ENCODE assay signal across 8 mouse cellular contexts in genomic region chr10:20724451-20724850, GRCm38 (mm10). TPM values are rescaled to one million over a fixed set of nuclear protein-coding genes. Genes with fewer than 3 reads are reported as not detected.
DNase-seq lines count a peak whose midpoint lies in the region; ATAC-seq and TF ChIP-seq lines count a peak whose summit lies in the region.

No protein-coding gene starts in this region.

- DNase-seq in heart, adult 2 months: no peak
- no peak for DNase-seq in heart, adult 8-10 months (ENCODE audit: low spot score)
- DNase-seq in hindbrain, embryonic 14.5 days (ENCODE audit: low spot score): peak; percentile 35
- peak; percentile 92 for DNase-seq in midbrain, embryonic 11.5 days (ENCODE audit: low spot score, missing footprints)
- no peak for DNase-seq in adrenal gland, adult 2 months
- no peak for DNase-seq in cerebellum, adult 8-10 months
- no peak for DNase-seq in adrenal gland, postnatal 25 days

- no peak for TF ChIP-seq CTCF in heart, adult 2 months (IDR thresholded peaks at IDR 0.05)

- peaks cover 1% of the 10 kb centered on the region; the same call in 1 of the 2 replicates for H3K36me3 ChIP-seq in heart, adult 2 months (ENCODE audit: control insufficient read depth, insufficient read depth, low read length)
- H3K36me3 ChIP-seq in hindbrain, embryonic 14.5 days (replicated peaks; ENCODE audit: control insufficient read depth, insufficient read depth): no peaks in the 10 kb centered on the region
- H3K36me3 ChIP-seq in midbrain, embryonic 11.5 days (ENCODE audit: control insufficient read depth, insufficient read depth, low read length): no peaks in the 10 kb centered on the region

- H3K27me3 ChIP-seq in heart, adult 2 months (ENCODE audit: control insufficient read depth, insufficient read depth, low read length): no peaks in the 10 kb centered on the region
- no peaks in the 10 kb centered on the region for H3K27me3 ChIP-seq in hindbrain, embryonic 14.5 days (ENCODE audit: control insufficient read depth, insufficient read depth, low read length)
- no peaks in the 10 kb centered on the region for H3K27me3 ChIP-seq in midbrain, embryonic 11.5 days (ENCODE audit: control insufficient read depth, insufficient read depth, low read length)

- H3K4me3 ChIP-seq in heart, adult 2 months: peak overlapping the region; percentile 46
- peak overlapping the region; percentile 58 for H3K4me3 ChIP-seq in brown adipose tissue, adult 24 weeks (ENCODE audit: insufficient read depth, low read depth, low read length)
- peak overlapping the region; percentile 29 for H3K4me3 ChIP-seq in hindbrain, embryonic 14.5 days (replicated peaks; ENCODE audit: low read length)
- peak overlapping the region; percentile 8; the same call in 1 of the 2 replicates for H3K4me3 ChIP-seq in midbrain, embryonic 11.5 days (ENCODE audit: low read depth, low read length)

- H3K9me3 ChIP-seq in hindbrain, embryonic 14.5 days (ENCODE audit: control insufficient read depth, low read length): no peaks in the 10 kb centered on the region
- no peaks in the 10 kb centered on the region for H3K9me3 ChIP-seq in midbrain, embryonic 11.5 days (ENCODE audit: control insufficient read depth, low read length)

- 0 out of 2 replicates have a peak, but pooled peaks have one; percentile 16 for ATAC-seq in hindbrain, embryonic 14.5 days (ENCODE audit: low FRiP score)
- ATAC-seq in midbrain, embryonic 11.5 days (ENCODE audit: low FRiP score): peak; percentile 8; the same call in 1 of the 2 replicates

- H3K79me2 ChIP-seq in heart, adult 2 months (replicated peaks; ENCODE audit: control insufficient read depth, insufficient read depth, low read length): no peaks in the 10 kb centered on the region

- intact Hi-C loops in heart, adult 2 months (cut with DNase I): loop anchor here (10.0 kb wide), 1 partner anchor 320 kb away; no protein-coding TSS in a partner anchor

- no peak for TF ChIP-seq POLR2A in heart, adult 2 months (IDR thresholded peaks at IDR 0.05; ENCODE audit: insufficient read depth, low read depth, low read length)

- peak overlapping the region; percentile 63 for H3K4me2 ChIP-seq in hindbrain, embryonic 14.5 days (replicated peaks)
- H3K4me2 ChIP-seq in midbrain, embryonic 11.5 days: peak overlapping the region; percentile 33

- 11% methylated on average over 10 of the region's 10 CpGs for WGBS in heart, adult 2 months
- 29% methylated on average over 10 of the region's 10 CpGs for WGBS in hindbrain, embryonic 14.5 days
- 42% methylated on average over 10 of the region's 10 CpGs for WGBS in midbrain, embryonic 11.5 days

- no peak for TF ChIP-seq EP300 in heart, adult 2 months (IDR thresholded peaks at IDR 0.05; ENCODE audit: insufficient read depth, low read depth, low read length)

- H3K4me1 ChIP-seq in heart, adult 2 months (ENCODE audit: control insufficient read depth, insufficient read depth, low read length): peaks cover 5% of the 10 kb centered on the region
- peaks cover 2% of the 10 kb centered on the region; the same call in 1 of the 2 replicates for H3K4me1 ChIP-seq in brown adipose tissue, adult 24 weeks (ENCODE audit: control insufficient read depth, insufficient read depth, insufficient read length, low read length)
- peaks cover 25% of the 10 kb centered on the region for H3K4me1 ChIP-seq in hindbrain, embryonic 14.5 days (replicated peaks; ENCODE audit: control insufficient read depth, insufficient read depth, low read length)
- peaks cover 13% of the 10 kb centered on the region; the same call in 1 of the 2 replicates for H3K4me1 ChIP-seq in midbrain, embryonic 11.5 days (ENCODE audit: control insufficient read depth, insufficient read depth, low read length)

- peak overlapping the region; percentile 59 for H3K9ac ChIP-seq in heart, adult 2 months (ENCODE audit: low read depth, low read length)
- peak overlapping the region; percentile 50 for H3K9ac ChIP-seq in hindbrain, embryonic 14.5 days
- H3K9ac ChIP-seq in midbrain, embryonic 11.5 days (ENCODE audit: low read length): no peak overlapping the region

- peak overlapping the region; percentile 64 for H3K27ac ChIP-seq in heart, adult 2 months
- peak overlapping the region; percentile 48 for H3K27ac ChIP-seq in brown adipose tissue, adult 24 weeks (replicated peaks; ENCODE audit: low read depth, low read length)
- H3K27ac ChIP-seq in hindbrain, embryonic 14.5 days: no peak overlapping the region
- no peak overlapping the region for H3K27ac ChIP-seq in midbrain, embryonic 11.5 days (ENCODE audit: low read depth, low read length)

RNA-seq across cellular contexts. Expression of gene Pde7b, which starts 0.4 kb away (rescaled TPM):
- total RNA-seq in heart, adult 2 months (2021): 10 to 100 TPM; 53.1 to 57.0 TPM
- polyA plus RNA-seq in heart, adult 2 months (2012; rRNA removed): 11.7 and 23.0 TPM in 2 replicates
- 10 to 100 TPM; 52.7 to 61.4 (median 57.3) TPM for total RNA-seq in heart, adult 8-10 months (2022)
- 6.1 and 9.5 TPM in 2 replicates for polyA plus RNA-seq in brown adipose tissue, adult 24 weeks (2012; ENCODE audit: insufficient read depth, insufficient read length, missing spikeins)
- polyA plus RNA-seq in hindbrain, embryonic 14.5 days (2014; fragmentation: Nextera tagmentation; extraction: Ambion mirVana): 3.5 and 3.9 TPM in 2 replicates
- polyA plus RNA-seq in midbrain, embryonic 11.5 days (2014; fragmentation: Nextera tagmentation; extraction: Ambion mirVana): 1.1 and 1.6 TPM in 2 replicates
- total RNA-seq in adrenal gland, adult 2 months (2021): 10 to 100 TPM; 12.4 to 15.8 TPM
- polyA plus RNA-seq in adrenal gland, adult 2 months (2012; rRNA removed): 3.3 and 3.5 TPM in 2 replicates
- total RNA-seq in adrenal gland, postnatal 25 days (2021): 11.0 and 14.4 TPM in 2 replicates

Comparison
In these comparisons a context has a peak if more than half of its experiments do, and no peak if none do; other contexts are left out.
1. DNase-seq: peak in hindbrain, embryonic 14.5 days (single experiment) and midbrain, embryonic 11.5 days (single experiment); none in heart, adult 2 months (0 of 2), heart, adult 8-10 months (single experiment), adrenal gland, adult 2 months (single experiment), cerebellum, adult 8-10 months (single experiment) and adrenal gland, postnatal 25 days (single experiment).
2. H3K27ac ChIP-seq: peak in heart, adult 2 months (single experiment) and brown adipose tissue, adult 24 weeks (single experiment); none in hindbrain, embryonic 14.5 days (single experiment) and midbrain, embryonic 11.5 days (single experiment).
3. H3K4me3 ChIP-seq: peak in every context shown above with its lines; median percentile 58 in brown adipose tissue, adult 24 weeks; 46 in heart, adult 2 months; 29 in hindbrain, embryonic 14.5 days; 8 in midbrain, embryonic 11.5 days.